27 mouse cellular contexts compared by ENCODE assay signal in the genomic region with DNA sequence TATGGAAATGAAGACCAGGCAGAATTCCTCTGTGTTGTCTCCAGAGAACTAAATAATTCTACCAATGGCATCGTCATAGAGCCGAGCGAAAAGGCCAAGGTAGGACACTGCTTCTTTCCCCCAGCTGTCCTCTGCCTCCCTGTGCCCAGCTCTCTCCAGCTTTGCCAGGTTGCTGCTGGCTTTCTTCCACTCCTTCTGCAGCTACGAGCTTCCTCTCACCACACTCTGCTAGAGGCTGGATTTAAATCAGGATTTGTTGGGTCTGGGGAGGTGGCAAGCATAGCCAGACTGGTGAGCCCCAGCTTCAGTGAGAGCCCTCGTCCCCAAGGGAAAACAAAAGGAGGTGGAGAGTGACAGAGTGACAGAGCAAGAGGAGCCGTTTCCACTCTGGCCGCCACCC. TPM values are rescaled to one million over a fixed set of nuclear protein-coding genes. Genes with fewer than 3 reads are reported as not detected.
DNase-seq lines count a peak whose midpoint lies in the region; TF ChIP-seq lines count a peak whose summit lies in the region.
"Had no signal": no experiment of that assay in that cellular context is flagged by ENCODE, and none has a peak within 500 bp of the region (broad histone marks: within the 10 kb centered on the region; RNA-seq: fewer than 3 reads in every experiment).

No protein-coding gene starts in this region.

- peak; percentile 58 for DNase-seq in cerebellum, adult 11-12 months
- no peak for DNase-seq in cerebellum, postnatal 4 days (ENCODE audit: low spot score in 2 of 2)
- DNase-seq in layer of hippocampus, adult 2 months (ENCODE audit: low spot score in 2 of 2) = no peak
- no peak for DNase-seq in layer of hippocampus, adult 9-10 months (ENCODE audit: low spot score)
- DNase-seq in thymus, postnatal 14 days = peak; percentile 6
- DNase-seq in thymus, adult 18-20 months = no peak
- DNase-seq in cerebellum, postnatal 25 days = peak; percentile 55 to 62
- no peak for DNase-seq in adrenal gland, postnatal 4 days (ENCODE audit: low spot score in 2 of 2)
- DNase-seq: adrenal gland, adult 8-10 months; embryo, embryonic 11 days; heart, postnatal 4 days; kidney, adult 18-20 months; lung, adult 18-20 months; lung, postnatal 10 days; thymus, postnatal 25 days had no signal

- H3K27ac ChIP-seq in layer of hippocampus, adult 2 months = peak overlapping the region; percentile 89; the same call in 1 of the 2 replicates
- H3K27ac ChIP-seq: embryonic facial prominence, embryonic 13.5 days; heart, embryonic 10.5 days; hindbrain, embryonic 14.5 days; limb, embryonic 13.5 days; liver, embryonic 12.5 days had no signal

- TF ChIP-seq CTCF in layer of hippocampus, adult 2 months (conservative IDR thresholded peaks at IDR 0.05) = no peak

- H3K4me3 ChIP-seq in layer of hippocampus, adult 2 months = no peak overlapping the region
- H3K4me3 ChIP-seq: embryonic facial prominence, embryonic 13.5 days; erythroblast, embryonic 14.5 days; heart, embryonic 10.5 days; limb, embryonic 13.5 days; liver, embryonic 12.5 days; midbrain, embryonic 10.5 days had no signal

RNA-seq across cellular contexts. Expression of a gene that starts 9.4 kb away (rescaled TPM):
- total RNA-seq in layer of hippocampus, adult 2 months (2021) = 10 to 100 TPM; 74.5 to 74.6 TPM
- total RNA-seq in adrenal gland, postnatal 4 days (2021) = 10 to 100 TPM; 56.7 to 61.6 TPM

RNA-seq across cellular contexts. Expression of a gene that starts 9.5 kb away (rescaled TPM):
- 100 to 1,000 TPM; 467 to 494 TPM for total RNA-seq in layer of hippocampus, adult 2 months (2021)
- total RNA-seq in adrenal gland, postnatal 4 days (2021) = 100 to 1,000 TPM; 503 to 527 TPM

RNA-seq across cellular contexts. Expression of a gene that starts 11.0 kb away (rescaled TPM):
- total RNA-seq in layer of hippocampus, adult 2 months (2021) = not detected
- total RNA-seq in adrenal gland, postnatal 4 days (2021) = not detected
- total RNA-seq: adrenal gland, adult 8-10 months; gastrocnemius, postnatal 4 days; heart, postnatal 4 days; layer of hippocampus, postnatal 14 days; left cerebral cortex, postnatal 25 days; monocyte, adult 5-6 weeks; neutrophil, adult 5-6 weeks had no signal

RNA-seq across cellular contexts. Expression of a gene that starts 25.8 kb away (rescaled TPM):
- 100 to 1,000 TPM; 100 to 105 TPM for total RNA-seq in layer of hippocampus, adult 2 months (2021)
- 100 to 1,000 TPM; 150 to 158 TPM for total RNA-seq in adrenal gland, postnatal 4 days (2021)

RNA-seq across cellular contexts. Expression of a gene that starts 33.0 kb away (rescaled TPM):
- not detected for total RNA-seq in layer of hippocampus, adult 2 months (2021)
- 1 to 10 TPM in 1 of 2 experiments, under 1 TPM in 1; 0.51 to 3.6 TPM for total RNA-seq in adrenal gland, postnatal 4 days (2021)
- total RNA-seq: gastrocnemius, postnatal 4 days; layer of hippocampus, postnatal 14 days; left cerebral cortex, postnatal 25 days; monocyte, adult 5-6 weeks had no signal

Comparison
In these comparisons a context has a peak if more than half of its experiments do, and no peak if none do; other contexts are left out.
1. DNase-seq: peak in cerebellum, adult 11-12 months (single experiment), thymus, postnatal 14 days (single experiment) and cerebellum, postnatal 25 days (2 of 2); none in cerebellum, postnatal 4 days (0 of 2), layer of hippocampus, adult 2 months (0 of 2), layer of hippocampus, adult 9-10 months (single experiment), thymus, adult 18-20 months (0 of 2) and adrenal gland, postnatal 4 days (0 of 2).